12 mouse cellular contexts compared by ENCODE assay signal in genomic region chr14:19749743-19750142, GRCm38 (mm10). TPM values are rescaled to one million over a fixed set of nuclear protein-coding genes. Genes with fewer than 3 reads are reported as not detected.
DNase-seq lines count a peak whose midpoint lies in the region; ATAC-seq and TF ChIP-seq lines count a peak whose summit lies in the region.
"Had no signal": no experiment of that assay in that cellular context is flagged by ENCODE, and none has a peak within 500 bp of the region (broad histone marks: within the 10 kb centered on the region; RNA-seq: fewer than 3 reads in every experiment).

No protein-coding gene starts in this region.

- H3K9me3 ChIP-seq in intestine, embryonic 16.5 days (ENCODE audit: control insufficient read depth, low read length): no peaks in the 10 kb centered on the region
- H3K9me3 ChIP-seq in intestine, embryonic 15.5 days: no peaks in the 10 kb centered on the region
- H3K9me3 ChIP-seq in E14TG2a.4 (ENCODE audit: low read length) (no peaks in the 10 kb centered on the region), ES-E14 (ENCODE audit: control insufficient read depth, insufficient read depth, low read depth, low read length) (no peaks in the 10 kb centered on the region)
- H3K9me3 ChIP-seq in limb, embryonic 11.5 days (ENCODE audit: control insufficient read depth, low read length): no peaks in the 10 kb centered on the region
- H3K9me3 ChIP-seq: midbrain, embryonic 13.5 days had no signal

- no peak overlapping the region for H3K4me2 ChIP-seq in intestine, embryonic 16.5 days (ENCODE audit: low read depth, low read length)
- no peak overlapping the region for H3K4me2 ChIP-seq in intestine, embryonic 15.5 days (replicated peaks)
- no peak overlapping the region for H3K4me2 ChIP-seq in limb, embryonic 11.5 days (ENCODE audit: low read depth, severe bottlenecking)

- peaks cover 24% of the 10 kb centered on the region for H3K4me1 ChIP-seq in intestine, embryonic 16.5 days (ENCODE audit: control insufficient read depth, insufficient read depth, low read length)
- peaks cover 15% of the 10 kb centered on the region for H3K4me1 ChIP-seq in intestine, embryonic 15.5 days (replicated peaks)
- H3K4me1 ChIP-seq in E14TG2a.4 (replicated peaks; ENCODE audit: low read depth, low read length): peaks cover 73% of the 10 kb centered on the region
- H3K4me1 ChIP-seq in ES-E14 (ENCODE audit: control insufficient read depth in 2 of 2, insufficient read depth in 2 of 2, low read length in 2 of 2, poor library complexity in 1 of 2): peaks cover 18 to 23% of the 10 kb centered on the region in 2 experiments
- peaks cover 17% of the 10 kb centered on the region for H3K4me1 ChIP-seq in limb, embryonic 11.5 days (ENCODE audit: control insufficient read depth, insufficient read depth, low read length)

- no peak for TF ChIP-seq CTCF in E14TG2a.4 (conservative IDR thresholded peaks at IDR 0.05; ENCODE audit: low read length)

- in situ Hi-C loops in ES-E14 (cut with MboI; ENCODE audit: low sequenced_read_pairs in 2 of 2, unreplicated experiment in 2 of 2): loop anchor here (5.0 to 25.0 kb wide), 5 partner anchors 47 to 238 kb away; partner anchors contain the start of gene Gng2 (in 1 of the 2)

- DNase-seq in ES-E14 (ENCODE audit: low read depth, low spot score): peak; percentile 66
- DNase-seq in limb, embryonic 11.5 days (ENCODE audit: low spot score): no peak
- no peak for DNase-seq in MN1 (ENCODE audit: low spot score)
- no peak for DNase-seq in retina, embryonic 14.5 days (ENCODE audit: low spot score)
- DNase-seq: cerebellum, postnatal 10 days; left cerebral cortex, postnatal 4 days; right cerebral cortex, postnatal 4 days had no signal

- H3K27me3 ChIP-seq in intestine, embryonic 16.5 days (replicated peaks; ENCODE audit: control insufficient read depth, insufficient read depth, low read length): 0 out of 2 replicates have a peak, but pooled peaks cover 2% of the 10 kb centered on the region
- 0 out of 2 replicates have a peak, but pooled peaks cover 4% of the 10 kb centered on the region for H3K27me3 ChIP-seq in intestine, embryonic 15.5 days (replicated peaks)
- H3K27me3 ChIP-seq in E14TG2a.4 (ENCODE audit: insufficient read depth, low read length): no peaks in the 10 kb centered on the region
- no peaks in the 10 kb centered on the region for H3K27me3 ChIP-seq in limb, embryonic 11.5 days (ENCODE audit: control insufficient read depth, insufficient read depth, low read length)

- H3K9ac ChIP-seq in intestine, embryonic 16.5 days (ENCODE audit: low read depth, low read length): no peak overlapping the region
- H3K9ac ChIP-seq in intestine, embryonic 15.5 days: no peak overlapping the region
- H3K9ac ChIP-seq in ES-E14 (ENCODE audit: insufficient read depth, low read depth, low read length, poor library complexity, severe bottlenecking): no peak overlapping the region
- H3K9ac ChIP-seq in limb, embryonic 11.5 days (ENCODE audit: low read length): no peak overlapping the region
- H3K9ac ChIP-seq: midbrain, embryonic 13.5 days had no signal

- no peaks in the 10 kb centered on the region for H3K36me3 ChIP-seq in intestine, embryonic 16.5 days (ENCODE audit: control insufficient read depth, insufficient read depth, low read length)
- H3K36me3 ChIP-seq in intestine, embryonic 15.5 days: no peaks in the 10 kb centered on the region
- peaks cover 26% of the 10 kb centered on the region for H3K36me3 ChIP-seq in E14TG2a.4 (ENCODE audit: insufficient read depth, low read length)
- H3K36me3 ChIP-seq in ES-E14 (ENCODE audit: control insufficient read depth, insufficient read depth, low read length, poor library complexity, severe bottlenecking): peaks cover 15% of the 10 kb centered on the region
- H3K36me3 ChIP-seq in limb, embryonic 11.5 days (ENCODE audit: control insufficient read depth, insufficient read depth, low read length): 0 out of 2 replicates have a peak, but pooled peaks cover 3% of the 10 kb centered on the region
- H3K36me3 ChIP-seq: midbrain, embryonic 13.5 days had no signal

- WGBS in intestine, embryonic 16.5 days: 67% methylated on average over 2 of the region's 2 CpGs
- 63% methylated on average over 2 of the region's 2 CpGs for WGBS in intestine, embryonic 15.5 days
- WGBS in limb, embryonic 11.5 days: 43% methylated on average over 2 of the region's 2 CpGs

- H3K27ac ChIP-seq in intestine, embryonic 16.5 days (ENCODE audit: low read length): 0 out of 2 replicates have a peak overlapping the region, but pooled peaks have one; percentile 6
- H3K27ac ChIP-seq in intestine, embryonic 15.5 days: no peak overlapping the region
- peak overlapping the region; percentile 95 for H3K27ac ChIP-seq in ES-E14 (ENCODE audit: insufficient read depth, low read depth, low read length, poor library complexity, severe bottlenecking)
- H3K27ac ChIP-seq in limb, embryonic 11.5 days (replicated peaks; ENCODE audit: low read depth, low read length): peak overlapping the region; percentile 99
- H3K27ac ChIP-seq: macrophage; midbrain, embryonic 13.5 days had no signal

- H3K4me3 ChIP-seq in intestine, embryonic 16.5 days (ENCODE audit: low read length): no peak overlapping the region
- H3K4me3 ChIP-seq in intestine, embryonic 15.5 days (replicated peaks): no peak overlapping the region
- H3K4me3 ChIP-seq in E14TG2a.4 (replicated peaks; ENCODE audit: low read length) (peak overlapping the region; percentile 95), ES-E14 (ENCODE audit: insufficient read depth in 1 of 2, low read depth in 1 of 2, low read length in 2 of 2, poor library complexity in 1 of 2, severe bottlenecking in 1 of 2) (peak overlapping the region in 1 of 2 experiments; percentile 91; a peak in 2 of 4 replicates)
- H3K4me3 ChIP-seq in limb, embryonic 11.5 days (ENCODE audit: low read depth, low read length): no peak overlapping the region

- no peak for ATAC-seq in intestine, embryonic 16.5 days
- ATAC-seq in intestine, embryonic 15.5 days: no peak
- no peak for ATAC-seq in limb, embryonic 11.5 days (ENCODE audit: insufficient number of reproducible peaks, low FRiP score, low TSS enrichment, low read depth)

TF ChIP-seq in ES-E14, 5 proteins besides CTCF, POLR2A, EP300 and RAD21:
- TF ChIP-seq HCFC1 (IDR thresholded peaks at IDR 0.05; ENCODE audit: borderline replicate concordance, insufficient read depth, low read length) (no peak), CHD2 (IDR thresholded peaks at IDR 0.05; ENCODE audit: low read depth, low read length) (0 out of 2 replicates have a peak, but pooled peaks have one; percentile 32), ZNF384 (IDR thresholded peaks at IDR 0.05; ENCODE audit: low read depth, low read length) (no peak), MAFK (IDR thresholded peaks at IDR 0.05; ENCODE audit: insufficient read depth, low read depth, low read length) (no peak), ZC3H11A (IDR thresholded peaks at IDR 0.05; ENCODE audit: borderline replicate concordance, low read depth, low read length) (no peak)

RNA-seq across cellular contexts. Expression of gene Nid2, which starts 1.3 kb away (rescaled TPM):
- polyA plus RNA-seq in intestine, embryonic 16.5 days (2015; fragmentation: Nextera tagmentation; extraction: Ambion mirVana): 63.8 and 68.6 TPM in 2 replicates
- polyA plus RNA-seq in intestine, embryonic 15.5 days (2015; fragmentation: Nextera tagmentation; extraction: Ambion mirVana): 68.9 and 76.8 TPM in 2 replicates
- 399 and 646 TPM in 2 replicates for total RNA-seq in ES-E14 (2012; rRNA removed)
- 79.7 and 82.3 TPM in 2 replicates for polyA plus RNA-seq in limb, embryonic 11.5 days (2014; fragmentation: Nextera tagmentation; extraction: Ambion mirVana)
